Mouse (Mus musculus): ENCODE data around the gene Rnft1. TPM values are rescaled to one million over a fixed set of nuclear protein-coding genes. Genes with fewer than 3 reads are reported as not detected.

The Rnft1 gene
- polyA plus RNA-seq, 1 experiment from 2014 or later = 17.2 TPM

DNA sequence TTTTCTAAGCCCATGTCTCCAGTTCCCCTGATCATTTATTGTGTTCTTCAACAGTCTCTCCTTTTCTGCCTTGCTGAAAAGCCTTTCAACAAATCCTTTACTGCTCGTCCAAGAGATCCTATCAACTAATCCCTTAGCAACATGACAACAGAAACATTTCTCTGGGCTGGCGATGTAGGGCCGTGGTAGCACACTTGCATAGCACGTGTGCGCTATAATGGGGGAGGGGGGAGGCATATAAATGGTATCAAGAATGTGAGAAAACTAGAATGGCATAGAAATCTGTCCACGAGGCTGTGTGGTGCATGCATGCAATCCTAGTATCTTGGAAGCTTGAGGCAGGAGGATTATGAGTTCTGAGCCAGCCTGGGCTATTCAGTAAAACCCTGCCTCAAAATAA, 12.7 kb upstream of the Rnft1 start:
- Histone ChIP-seq H3K27me3 (no peaks in the 10 kb centered on the region), H3K9ac (no peak overlapping the region), H3K4me2 (no peak overlapping the region), H3K36me3 (replicated peaks) (no peaks in the 10 kb centered on the region), H3K4me3 (replicated peaks) (no peak overlapping the region), H3K27ac (replicated peaks) (no peak overlapping the region), H3K4me1 (replicated peaks) (no peaks in the 10 kb centered on the region), H3K9me3 (replicated peaks) (no peaks in the 10 kb centered on the region)
- no peak for ATAC-seq (ENCODE audit: insufficient read depth)
- WGBS (ENCODE audit: insufficient replicate concordance) = 67% methylated on average over 6 of the region's 6 CpGs

DNA sequence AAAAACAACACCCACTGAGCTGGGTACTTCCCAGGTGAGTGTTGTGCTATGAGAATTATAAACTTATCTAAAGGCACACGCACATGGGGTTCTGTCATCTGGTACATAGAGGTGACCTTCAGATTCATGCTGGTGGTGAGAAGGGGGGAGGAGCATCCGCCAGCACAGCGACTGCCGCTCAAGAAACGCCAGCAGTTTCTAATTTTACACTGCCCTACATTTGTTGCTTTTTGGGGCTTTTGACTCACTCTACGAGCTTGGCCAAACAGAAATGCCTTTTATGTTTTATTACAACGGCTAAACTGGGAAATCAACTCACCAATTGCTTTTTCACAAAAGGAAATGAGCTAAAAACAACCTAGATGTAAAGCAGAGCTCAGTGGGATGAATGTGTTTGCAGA, 11.7 kb upstream of the Rnft1 start:
- H3K27me3 ChIP-seq = no peaks in the 10 kb centered on the region
- no peak overlapping the region for H3K4me3 ChIP-seq (replicated peaks)
- peak overlapping the region; percentile 23; the same call in 1 of the 2 replicates for H3K4me2 ChIP-seq
- WGBS (ENCODE audit: insufficient replicate concordance) = 25% methylated on average over 7 of the region's 7 CpGs
- no peak for ATAC-seq (ENCODE audit: insufficient read depth)
- H3K36me3 ChIP-seq (replicated peaks) = no peaks in the 10 kb centered on the region
- no peak overlapping the region for H3K27ac ChIP-seq (replicated peaks)
- no peaks in the 10 kb centered on the region for H3K4me1 ChIP-seq (replicated peaks)
- H3K9ac ChIP-seq = no peak overlapping the region
- H3K9me3 ChIP-seq (replicated peaks) = no peaks in the 10 kb centered on the region

DNA sequence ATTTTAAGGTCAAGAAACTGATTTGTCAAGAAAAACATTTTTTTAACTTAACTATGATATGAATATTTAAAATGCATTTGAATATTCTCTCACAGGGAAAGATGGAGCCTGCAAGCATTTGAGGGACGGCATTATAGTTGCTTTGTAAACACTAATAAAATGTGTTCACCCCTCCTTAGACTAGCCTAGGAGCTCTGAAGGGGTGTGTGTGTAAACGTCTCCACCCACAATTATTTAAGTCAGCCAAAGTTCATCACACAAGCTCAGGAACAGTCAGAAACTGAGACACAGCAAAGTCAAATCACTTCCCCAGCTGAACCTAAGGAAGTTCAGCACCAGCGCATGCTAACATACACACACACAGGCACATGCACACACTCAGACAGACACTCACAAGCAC, 10.9 kb upstream of the Rnft1 start:
- no peaks in the 10 kb centered on the region for H3K9me3 ChIP-seq (replicated peaks)
- no peak overlapping the region for H3K9ac ChIP-seq
- H3K4me1 ChIP-seq (replicated peaks) = no peaks in the 10 kb centered on the region
- H3K4me3 ChIP-seq (replicated peaks) = no peak overlapping the region
- H3K27ac ChIP-seq (replicated peaks) = no peak overlapping the region
- no peak overlapping the region for H3K4me2 ChIP-seq
- no peak for ATAC-seq (ENCODE audit: insufficient read depth)
- no peaks in the 10 kb centered on the region for H3K36me3 ChIP-seq (replicated peaks)
- WGBS (ENCODE audit: insufficient replicate concordance) = 40% methylated on average over 3 of the region's 3 CpGs
- no peaks in the 10 kb centered on the region for H3K27me3 ChIP-seq

DNA sequence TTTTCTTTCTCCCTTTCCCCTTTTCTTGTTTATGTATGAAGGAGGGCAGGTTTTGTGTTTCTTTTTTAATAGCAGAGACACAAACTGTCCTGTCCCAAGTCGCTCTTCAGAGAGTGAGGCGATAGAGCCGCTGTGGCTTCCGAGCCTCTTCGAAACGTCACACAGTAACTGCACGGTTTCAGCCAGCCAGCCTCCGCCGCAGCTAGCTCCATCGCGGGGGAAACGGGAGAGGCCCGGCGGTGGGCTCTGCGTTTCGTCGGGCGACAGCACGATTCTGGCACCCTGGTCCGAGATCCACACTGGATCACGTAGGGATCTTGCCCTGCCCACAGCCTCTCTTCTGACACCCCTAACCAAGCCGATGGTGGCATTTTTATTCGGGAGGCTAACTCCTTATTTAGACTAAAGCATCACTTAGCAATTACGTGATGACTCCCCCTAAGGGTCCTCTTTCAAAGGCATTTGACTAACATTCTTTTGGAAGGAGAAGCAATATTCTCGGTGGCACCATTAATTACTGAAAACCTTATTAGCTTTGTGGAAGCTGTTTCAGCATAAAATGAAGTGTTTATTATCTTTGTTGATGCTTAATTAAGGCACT, 553 bp downstream of the Rnft1 start:
- H3K9me3 ChIP-seq (replicated peaks) = no peaks in the 10 kb centered on the region
- no peaks in the 10 kb centered on the region for H3K27me3 ChIP-seq
- peaks cover 15% of the 10 kb centered on the region for H3K4me1 ChIP-seq (replicated peaks)
- under 1% methylated on average over 25 of the region's 25 CpGs for WGBS (ENCODE audit: insufficient replicate concordance)
- peak overlapping the region; percentile 82 for H3K27ac ChIP-seq (replicated peaks)
- peak; percentile 41 for ATAC-seq (ENCODE audit: insufficient read depth)
- peaks cover 8% of the 10 kb centered on the region for H3K36me3 ChIP-seq (replicated peaks)
- H3K9ac ChIP-seq = peak overlapping the region; percentile 83
- peak overlapping the region; percentile 73 for H3K4me3 ChIP-seq (replicated peaks)
- H3K4me2 ChIP-seq = peak overlapping the region; percentile 84

DNA sequence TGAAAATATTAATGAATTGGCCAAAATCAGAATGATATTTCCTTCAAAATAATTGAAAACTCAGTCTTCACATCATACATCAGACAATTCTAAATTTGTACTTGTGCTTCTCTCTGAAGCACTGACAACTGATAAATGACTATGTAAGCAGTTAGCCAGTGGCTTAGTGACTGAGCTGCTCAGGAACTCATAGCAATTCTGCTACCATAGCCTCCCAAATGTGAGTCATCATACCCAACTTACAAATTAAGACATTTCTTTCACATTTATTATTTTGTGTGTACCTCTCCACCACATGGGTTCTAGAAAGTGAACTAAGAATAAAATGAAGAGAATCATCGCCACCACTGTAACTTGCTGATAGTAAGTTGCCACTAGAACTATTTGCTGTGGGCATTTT, 6.3 kb downstream of the Rnft1 start:
- no peaks in the 10 kb centered on the region for H3K9me3 ChIP-seq (replicated peaks)
- 80% methylated on average over 1 of the region's 1 CpGs for WGBS (ENCODE audit: insufficient replicate concordance)
- H3K4me1 ChIP-seq (replicated peaks) = peaks cover 5% of the 10 kb centered on the region; the same call in 1 of the 2 replicates
- no peak overlapping the region for H3K27ac ChIP-seq (replicated peaks)
- no peak overlapping the region for H3K9ac ChIP-seq
- H3K36me3 ChIP-seq (replicated peaks) = peaks cover 28% of the 10 kb centered on the region
- H3K4me3 ChIP-seq (replicated peaks) = no peak overlapping the region
- no peaks in the 10 kb centered on the region for H3K27me3 ChIP-seq
- no peak for ATAC-seq (ENCODE audit: insufficient read depth)
- no peak overlapping the region for H3K4me2 ChIP-seq

DNA sequence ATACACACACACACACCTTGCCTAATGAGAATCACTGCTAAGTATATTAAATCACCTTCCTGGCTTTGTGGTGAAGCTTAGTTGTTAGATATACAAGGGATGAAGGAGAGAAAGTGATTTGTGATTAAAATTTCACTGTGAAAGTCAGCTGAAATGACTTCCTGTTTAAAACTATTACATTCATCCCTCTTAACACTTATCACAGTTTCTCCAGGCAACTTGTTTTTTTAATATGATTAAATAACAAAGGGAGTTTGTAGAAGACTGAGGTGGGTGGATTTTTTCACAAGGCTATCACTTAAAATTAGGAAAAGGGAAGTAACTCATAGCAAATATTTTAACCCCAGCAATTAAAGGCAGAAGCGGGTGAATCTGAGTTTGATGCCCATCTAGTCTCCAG, 12.9 kb downstream of the Rnft1 start:
- Histone ChIP-seq H3K4me3 (replicated peaks) (no peak overlapping the region), H3K27me3 (no peaks in the 10 kb centered on the region), H3K4me2 (no peak overlapping the region), H3K27ac (replicated peaks) (no peak overlapping the region), H3K4me1 (replicated peaks) (no peaks in the 10 kb centered on the region), H3K9me3 (replicated peaks) (no peaks in the 10 kb centered on the region), H3K9ac (no peak overlapping the region), H3K36me3 (replicated peaks) (peaks cover 49% of the 10 kb centered on the region)
- 85% methylated on average over 1 of the region's 1 CpGs for WGBS (ENCODE audit: insufficient replicate concordance)
- no peak for ATAC-seq (ENCODE audit: insufficient read depth)

DNA sequence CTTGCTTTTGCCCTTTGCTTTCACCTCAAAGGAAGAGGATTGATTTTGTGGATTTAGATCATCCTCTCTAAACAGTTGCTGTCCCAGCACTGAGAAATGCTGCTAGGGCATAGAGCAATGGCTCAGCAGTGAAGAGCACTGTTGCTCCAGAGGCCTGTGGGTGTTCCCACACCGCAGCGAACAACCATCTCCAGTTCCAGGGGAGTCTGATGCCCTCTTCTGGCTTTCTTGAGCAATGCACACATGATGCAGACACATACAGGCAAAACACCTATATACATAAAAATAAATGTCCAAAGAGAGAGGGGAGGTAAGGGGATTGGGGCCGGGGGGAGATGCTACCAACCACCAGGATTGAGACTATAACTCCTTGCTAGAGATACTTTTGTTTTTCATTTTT, 13.5 kb downstream of the Rnft1 start:
- Histone ChIP-seq H3K4me3 (replicated peaks) (no peak overlapping the region), H3K27ac (replicated peaks) (no peak overlapping the region), H3K4me2 (no peak overlapping the region), H3K27me3 (no peaks in the 10 kb centered on the region), H3K36me3 (replicated peaks) (peaks cover 49% of the 10 kb centered on the region), H3K9me3 (replicated peaks) (no peaks in the 10 kb centered on the region), H3K9ac (no peak overlapping the region), H3K4me1 (replicated peaks) (no peaks in the 10 kb centered on the region)
- ATAC-seq (ENCODE audit: insufficient read depth) = no peak
- 79% methylated on average over 3 of the region's 3 CpGs for WGBS (ENCODE audit: insufficient replicate concordance)

DNA sequence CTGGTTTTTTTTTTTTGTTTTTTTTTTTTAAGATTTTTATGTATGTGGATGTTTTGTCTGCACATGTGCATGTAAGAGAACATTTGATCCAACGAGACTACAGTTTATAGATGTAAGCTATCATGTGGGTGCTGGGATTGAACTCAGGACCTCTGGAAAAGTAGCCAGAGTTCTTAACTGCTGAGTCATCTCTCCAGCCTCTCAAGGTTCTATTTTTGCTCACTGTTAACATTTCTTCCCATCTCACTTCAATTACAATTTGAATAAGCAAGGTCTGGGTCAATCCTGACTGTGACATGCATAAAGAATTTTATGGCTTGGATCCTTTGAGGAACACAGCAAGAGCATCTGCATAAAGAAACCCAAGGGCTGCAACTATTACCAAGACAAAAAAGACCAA, 16.3 kb downstream of the Rnft1 start:
- no peaks in the 10 kb centered on the region for H3K4me1 ChIP-seq (replicated peaks)
- no peak overlapping the region for H3K9ac ChIP-seq
- H3K4me2 ChIP-seq = no peak overlapping the region
- H3K9me3 ChIP-seq (replicated peaks) = no peaks in the 10 kb centered on the region
- WGBS (ENCODE audit: insufficient replicate concordance) = 78% methylated on average over 1 of the region's 1 CpGs
- no peak overlapping the region for H3K4me3 ChIP-seq (replicated peaks)
- no peaks in the 10 kb centered on the region for H3K27me3 ChIP-seq
- no peak for ATAC-seq (ENCODE audit: insufficient read depth)
- H3K36me3 ChIP-seq (replicated peaks) = peaks cover 64% of the 10 kb centered on the region
- H3K27ac ChIP-seq (replicated peaks) = no peak overlapping the region

DNA sequence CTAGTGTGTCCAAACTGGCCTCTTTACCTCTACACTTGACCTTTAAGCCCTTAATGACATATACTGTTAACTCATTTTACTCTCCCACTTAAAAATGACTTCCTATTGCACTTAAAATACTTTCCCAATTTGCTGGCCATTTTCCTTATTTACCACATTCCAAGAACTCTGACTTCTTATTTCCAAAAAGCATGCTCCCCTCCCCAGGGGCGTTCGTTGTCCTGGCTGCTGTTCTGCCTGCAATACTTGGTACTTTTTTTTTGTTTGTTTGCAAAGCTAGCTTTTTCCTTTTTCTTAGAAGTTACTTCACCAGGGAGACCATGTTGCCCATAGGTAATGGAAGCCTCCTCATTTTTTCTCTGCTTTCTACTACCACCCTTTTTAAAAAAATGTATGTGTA, 18.7 kb downstream of the Rnft1 start:
- Histone ChIP-seq H3K9me3 (replicated peaks) (no peaks in the 10 kb centered on the region), H3K36me3 (replicated peaks) (peaks cover 67% of the 10 kb centered on the region), H3K27ac (replicated peaks) (no peak overlapping the region), H3K4me3 (replicated peaks) (no peak overlapping the region), H3K27me3 (no peaks in the 10 kb centered on the region), H3K4me1 (replicated peaks) (no peaks in the 10 kb centered on the region), H3K4me2 (no peak overlapping the region), H3K9ac (no peak overlapping the region)
- ATAC-seq (ENCODE audit: insufficient read depth) = no peak
- WGBS (ENCODE audit: insufficient replicate concordance) = 88% methylated on average over 2 of the region's 2 CpGs

DNA sequence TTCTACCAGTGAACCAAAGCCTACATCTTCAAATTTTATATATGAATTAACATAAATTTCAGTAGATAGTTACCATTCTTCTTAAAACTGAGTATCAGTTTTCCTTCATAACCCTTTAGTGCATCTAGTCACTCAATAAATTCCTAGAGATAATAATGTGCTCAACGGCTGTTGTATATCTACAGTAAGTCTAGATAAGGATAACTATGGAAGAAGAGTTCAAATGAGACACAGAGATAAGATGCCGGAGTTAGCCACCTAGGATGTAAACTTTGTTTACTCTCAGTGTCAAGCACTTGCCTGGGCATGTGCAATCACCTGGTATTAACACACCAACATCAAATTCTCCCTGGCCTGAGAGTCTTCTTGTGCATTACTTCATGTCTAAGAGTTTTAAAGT, 22.9 kb downstream of the Rnft1 start:
- no peak overlapping the region for H3K4me2 ChIP-seq
- H3K4me3 ChIP-seq (replicated peaks) = no peak overlapping the region
- no peaks in the 10 kb centered on the region for H3K9me3 ChIP-seq (replicated peaks)
- no peaks in the 10 kb centered on the region for H3K27me3 ChIP-seq
- no peak overlapping the region for H3K27ac ChIP-seq (replicated peaks)
- H3K36me3 ChIP-seq (replicated peaks) = peaks cover 84% of the 10 kb centered on the region
- no peak for ATAC-seq (ENCODE audit: insufficient read depth)
- WGBS (ENCODE audit: insufficient replicate concordance) = 21% methylated on average over 2 of the region's 2 CpGs
- no peaks in the 10 kb centered on the region for H3K4me1 ChIP-seq (replicated peaks)
- no peak overlapping the region for H3K9ac ChIP-seq

DNA sequence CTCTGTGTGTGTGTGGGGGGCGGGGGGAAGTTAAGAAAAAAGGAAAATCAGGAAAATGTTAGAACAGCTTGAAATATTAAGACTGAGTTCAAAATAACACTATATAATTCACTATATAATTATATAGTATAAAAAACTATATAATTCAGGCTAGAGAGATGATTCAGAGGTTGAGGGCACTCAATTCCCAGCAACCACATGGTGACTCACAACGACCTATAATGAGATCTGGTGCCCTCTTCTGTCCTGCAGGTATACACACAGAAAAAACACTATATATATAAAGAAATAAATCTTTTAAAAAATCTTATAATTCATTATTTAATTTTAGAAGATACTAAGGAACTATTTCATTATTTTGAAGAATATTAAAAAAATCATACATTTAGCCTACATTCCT, 23.5 kb downstream of the Rnft1 start:
- Histone ChIP-seq H3K4me1 (replicated peaks) (no peaks in the 10 kb centered on the region), H3K36me3 (replicated peaks) (peaks cover 82% of the 10 kb centered on the region), H3K4me3 (replicated peaks) (no peak overlapping the region), H3K4me2 (no peak overlapping the region), H3K9me3 (replicated peaks) (no peaks in the 10 kb centered on the region), H3K9ac (no peak overlapping the region), H3K27me3 (no peaks in the 10 kb centered on the region), H3K27ac (replicated peaks) (no peak overlapping the region)
- no peak for ATAC-seq (ENCODE audit: insufficient read depth)
- 78% methylated on average over 2 of the region's 2 CpGs for WGBS (ENCODE audit: insufficient replicate concordance)

DNA sequence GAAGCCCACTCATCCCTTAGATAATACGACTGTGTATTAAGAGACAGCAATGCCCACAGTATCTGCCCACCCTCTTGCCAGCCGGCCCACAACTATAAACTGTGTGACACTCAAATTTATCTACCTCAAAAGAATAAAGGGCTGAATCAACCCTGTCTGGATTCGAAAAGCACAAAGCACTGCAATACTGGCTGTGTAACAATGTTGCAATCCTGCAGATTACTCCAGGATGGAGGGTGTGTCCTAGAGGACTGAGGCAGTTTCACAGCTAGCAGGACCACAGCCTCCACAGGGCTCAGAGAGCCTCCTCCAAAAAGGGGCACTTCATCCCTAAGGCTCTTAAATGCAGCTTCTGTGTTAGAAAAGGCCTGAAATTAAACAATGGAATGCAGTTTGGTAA, 32.2 kb downstream of the Rnft1 start:
- no peak overlapping the region for H3K4me3 ChIP-seq (replicated peaks)
- 77% methylated on average over 3 of the region's 3 CpGs for WGBS (ENCODE audit: insufficient replicate concordance)
- no peak for ATAC-seq (ENCODE audit: insufficient read depth)
- no peaks in the 10 kb centered on the region for H3K27me3 ChIP-seq
- H3K27ac ChIP-seq (replicated peaks) = no peak overlapping the region
- no peaks in the 10 kb centered on the region for H3K4me1 ChIP-seq (replicated peaks)
- no peaks in the 10 kb centered on the region for H3K9me3 ChIP-seq (replicated peaks)
- H3K4me2 ChIP-seq = no peak overlapping the region
- peaks cover 81% of the 10 kb centered on the region for H3K36me3 ChIP-seq (replicated peaks)
- no peak overlapping the region for H3K9ac ChIP-seq
